9 mouse cellular contexts compared by ENCODE assay signal in the genomic region with DNA sequence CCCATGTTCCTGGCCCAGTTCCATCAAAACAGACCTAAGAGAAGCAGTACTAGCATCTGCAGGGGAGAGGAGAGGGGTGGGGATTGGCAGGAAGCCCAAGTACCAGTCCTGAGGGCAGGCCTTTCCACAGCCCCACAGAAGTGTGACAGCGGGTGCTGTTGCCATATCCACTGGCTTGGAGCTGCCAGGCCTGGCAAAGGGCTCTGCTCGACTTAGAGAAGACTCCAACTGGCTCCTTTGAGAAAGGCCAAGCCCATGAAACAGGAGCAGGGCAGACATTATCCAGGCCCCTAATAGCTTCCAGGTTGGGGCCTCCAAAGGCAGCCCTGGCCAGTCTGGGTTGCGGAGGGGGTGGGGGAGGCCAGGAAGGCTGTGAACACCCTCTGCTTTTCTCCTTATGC. TPM values are rescaled to one million over a fixed set of nuclear protein-coding genes. Genes with fewer than 3 reads are reported as not detected.
DNase-seq lines count a peak whose midpoint lies in the region; ATAC-seq and TF ChIP-seq lines count a peak whose summit lies in the region.
"Had no signal": no experiment of that assay in that cellular context is flagged by ENCODE, and none has a peak within 500 bp of the region (broad histone marks: within the 10 kb centered on the region; RNA-seq: fewer than 3 reads in every experiment).

No protein-coding gene starts in this region.

- no peak overlapping the region for H3K9ac ChIP-seq in midbrain, postnatal 0 days (replicated peaks; ENCODE audit: low read length, poor library complexity, severe bottlenecking)
- no peak overlapping the region for H3K9ac ChIP-seq in midbrain, embryonic 13.5 days (replicated peaks)
- no peak overlapping the region; the same call in 1 of the 2 replicates for H3K9ac ChIP-seq in heart, postnatal 0 days (replicated peaks; ENCODE audit: low read depth, low read length)
- H3K9ac ChIP-seq in stomach, embryonic 14.5 days (replicated peaks; ENCODE audit: low read depth, low read length) = no peak overlapping the region
- H3K9ac ChIP-seq: liver, embryonic 13.5 days had no signal

- H3K36me3 ChIP-seq in midbrain, postnatal 0 days (ENCODE audit: insufficient read depth, low read length) = no peaks in the 10 kb centered on the region
- H3K36me3 ChIP-seq in midbrain, embryonic 13.5 days = no peaks in the 10 kb centered on the region
- peaks cover 19% of the 10 kb centered on the region for H3K36me3 ChIP-seq in heart, postnatal 0 days (replicated peaks; ENCODE audit: control insufficient read depth, insufficient read depth, low read length)
- H3K36me3 ChIP-seq in stomach, embryonic 14.5 days (ENCODE audit: control insufficient read depth, insufficient read depth, low read length) = peaks cover 16% of the 10 kb centered on the region
- H3K36me3 ChIP-seq: liver, embryonic 13.5 days had no signal

- no peaks in the 10 kb centered on the region for H3K9me3 ChIP-seq in midbrain, postnatal 0 days (ENCODE audit: low read length)
- H3K9me3 ChIP-seq in midbrain, embryonic 13.5 days = no peaks in the 10 kb centered on the region
- H3K9me3 ChIP-seq in heart, postnatal 0 days (replicated peaks; ENCODE audit: control insufficient read depth, low read length) = no peaks in the 10 kb centered on the region
- H3K9me3 ChIP-seq in stomach, embryonic 14.5 days (ENCODE audit: control insufficient read depth, low read depth, low read length) = no peaks in the 10 kb centered on the region
- H3K9me3 ChIP-seq: liver, embryonic 13.5 days had no signal

- no peak overlapping the region for H3K4me2 ChIP-seq in midbrain, postnatal 0 days (ENCODE audit: low read depth, low read length, poor library complexity, severe bottlenecking)
- H3K4me2 ChIP-seq in midbrain, embryonic 13.5 days (replicated peaks) = no peak overlapping the region
- peak overlapping the region; percentile 21 for H3K4me2 ChIP-seq in heart, postnatal 0 days (ENCODE audit: low read depth, low read length)
- 0 out of 2 replicates have a peak overlapping the region, but pooled peaks have one; percentile 2 for H3K4me2 ChIP-seq in stomach, embryonic 14.5 days (replicated peaks; ENCODE audit: low read depth, low read length)
- H3K4me2 ChIP-seq: liver, embryonic 13.5 days had no signal

- H3K4me1 ChIP-seq in midbrain, postnatal 0 days (ENCODE audit: insufficient read depth, low read length) = peaks cover 8% of the 10 kb centered on the region
- peaks cover 32% of the 10 kb centered on the region for H3K4me1 ChIP-seq in midbrain, embryonic 13.5 days (replicated peaks)
- H3K4me1 ChIP-seq in heart, postnatal 0 days (ENCODE audit: control insufficient read depth, insufficient read depth) = peaks cover 28% of the 10 kb centered on the region
- peaks cover 45% of the 10 kb centered on the region for H3K4me1 ChIP-seq in stomach, embryonic 14.5 days (ENCODE audit: control insufficient read depth, insufficient read depth, low read length)
- no peaks in the 10 kb centered on the region; the same call in 1 of the 2 replicates for H3K4me1 ChIP-seq in cerebellum, adult 2 months (ENCODE audit: control insufficient read depth, insufficient read depth, low read length)

- peak; percentile 34 for DNase-seq in adrenal gland, postnatal 10 days
- DNase-seq in adrenal gland, adult 2 months = no peak
- DNase-seq in midbrain, postnatal 0 days (ENCODE audit: low spot score) = peak; percentile 77
- DNase-seq in heart, postnatal 0 days (ENCODE audit: low spot score) = peak; percentile 47
- DNase-seq in cerebellum, adult 18-20 months = no peak
- no peak for DNase-seq in cerebellum, adult 2 months
- DNase-seq: liver, embryonic 13.5 days had no signal

- WGBS in midbrain, postnatal 0 days = 45% methylated on average over 3 of the region's 3 CpGs
- WGBS in midbrain, embryonic 13.5 days = 74% methylated on average over 3 of the region's 3 CpGs
- 18% methylated on average over 3 of the region's 3 CpGs for WGBS in heart, postnatal 0 days
- 39% methylated on average over 3 of the region's 3 CpGs for WGBS in stomach, embryonic 14.5 days
- WGBS in cerebellum, adult 2 months = 27% methylated on average over 3 of the region's 3 CpGs

- TF ChIP-seq POLR2A in cerebellum, adult 2 months (IDR thresholded peaks at IDR 0.05; ENCODE audit: borderline replicate concordance, insufficient read depth, low read length) = no peak

- peaks cover 40% of the 10 kb centered on the region for H3K27me3 ChIP-seq in midbrain, postnatal 0 days (ENCODE audit: insufficient read depth, low read length)
- peaks cover 80% of the 10 kb centered on the region for H3K27me3 ChIP-seq in midbrain, embryonic 13.5 days
- no peaks in the 10 kb centered on the region for H3K27me3 ChIP-seq in heart, postnatal 0 days (ENCODE audit: control insufficient read depth, insufficient read depth, low read length)
- no peaks in the 10 kb centered on the region for H3K27me3 ChIP-seq in stomach, embryonic 14.5 days (ENCODE audit: control insufficient read depth, insufficient read depth, low read length)
- H3K27me3 ChIP-seq in cerebellum, adult 2 months (ENCODE audit: control insufficient read depth, insufficient read depth, low read length) = no peaks in the 10 kb centered on the region; the same call in 1 of the 2 replicates

- no peak for TF ChIP-seq CTCF in midbrain, postnatal 0 days (IDR thresholded peaks at IDR 0.05)
- TF ChIP-seq CTCF in heart, postnatal 0 days (IDR thresholded peaks at IDR 0.05; ENCODE audit: low read depth) = no peak
- TF ChIP-seq CTCF in cerebellum, adult 2 months (IDR thresholded peaks at IDR 0.05; ENCODE audit: borderline replicate concordance, insufficient read depth, low read depth, low read length) = no peak

- TF ChIP-seq EP300 in heart, postnatal 0 days (IDR thresholded peaks at IDR 0.05; ENCODE audit: low read depth) = no peak

- H3K4me3 ChIP-seq in midbrain, postnatal 0 days (ENCODE audit: low read depth, low read length) = no peak overlapping the region
- no peak overlapping the region for H3K4me3 ChIP-seq in midbrain, embryonic 13.5 days (replicated peaks)
- no peak overlapping the region for H3K4me3 ChIP-seq in heart, postnatal 0 days (ENCODE audit: low read depth, low read length)
- H3K4me3 ChIP-seq in stomach, embryonic 14.5 days (ENCODE audit: low read depth, low read length) = no peak overlapping the region
- no peak overlapping the region for H3K4me3 ChIP-seq in cerebellum, adult 2 months (replicated peaks; ENCODE audit: insufficient read depth, low read depth, low read length)
- H3K4me3 ChIP-seq: liver, embryonic 13.5 days had no signal

- no peak overlapping the region for H3K27ac ChIP-seq in midbrain, postnatal 0 days (ENCODE audit: low read depth, low read length)
- no peak overlapping the region for H3K27ac ChIP-seq in midbrain, embryonic 13.5 days
- peak overlapping the region; percentile 41; the same call in 1 of the 2 replicates for H3K27ac ChIP-seq in heart, postnatal 0 days (ENCODE audit: low read depth)
- H3K27ac ChIP-seq in stomach, embryonic 14.5 days (ENCODE audit: low read length) = no peak overlapping the region
- no peak overlapping the region for H3K27ac ChIP-seq in cerebellum, adult 2 months (ENCODE audit: insufficient read depth, low read length)
- H3K27ac ChIP-seq: liver, embryonic 13.5 days had no signal

- no peak for ATAC-seq in midbrain, postnatal 0 days (ENCODE audit: low FRiP score)
- no peak for ATAC-seq in midbrain, embryonic 13.5 days
- ATAC-seq in heart, postnatal 0 days (ENCODE audit: insufficient read depth, low read depth) = no peak
- ATAC-seq in stomach, embryonic 14.5 days (ENCODE audit: insufficient number of reproducible peaks, insufficient read depth, low FRiP score, low read depth) = peak; percentile 26

RNA-seq across cellular contexts. Expression of gene Ccdc102a, which starts 3.2 kb away (rescaled TPM):
- 10 to 100 TPM; 11.0 to 11.7 TPM for total RNA-seq in adrenal gland, postnatal 10 days (2021)
- total RNA-seq in adrenal gland, adult 2 months (2021) = 10 to 100 TPM in 1 of 2 experiments, 1 to 10 TPM in 1; 7.3 to 12.5 TPM
- 16.5 and 20.4 TPM in 2 replicates for polyA plus RNA-seq in adrenal gland, adult 2 months (2012; rRNA removed)
- total RNA-seq in midbrain, postnatal 0 days (2014; rRNA removed) = 5.4 and 6.1 TPM in 2 replicates
- polyA plus RNA-seq in midbrain, postnatal 0 days (2015; fragmentation: Nextera tagmentation; extraction: Ambion mirVana) = 3.6 and 3.7 TPM in 2 replicates
- polyA plus RNA-seq in midbrain, embryonic 13.5 days (2015; fragmentation: Nextera tagmentation; extraction: Ambion mirVana) = 4.0 and 6.0 TPM in 2 replicates
- 12.4 and 24.7 TPM in 2 replicates for total RNA-seq in heart, postnatal 0 days (2014; rRNA removed; ENCODE audit: low replicate concordance)
- polyA plus RNA-seq in heart, postnatal 0 days (2015; fragmentation: Nextera tagmentation; extraction: Ambion mirVana) = 10.1 and 10.6 TPM in 2 replicates
- polyA plus RNA-seq in stomach, embryonic 14.5 days (2014; fragmentation: Nextera tagmentation; extraction: Ambion mirVana) = 29.9 and 32.3 TPM in 2 replicates
- 3.0 and 3.2 TPM in 2 replicates for polyA plus RNA-seq in cerebellum, adult 2 months (2012; rRNA removed)

RNA-seq across cellular contexts. Expression of gene Adgrg5, which starts 8.8 kb away (rescaled TPM):
- under 1 TPM; 0.27 to 0.82 TPM for total RNA-seq in adrenal gland, postnatal 10 days (2021)
- total RNA-seq in adrenal gland, adult 2 months (2021) = 1 to 10 TPM; 1.1 to 1.3 TPM
- polyA plus RNA-seq in adrenal gland, adult 2 months (2012; rRNA removed) = 1.8 and 2.0 TPM in 2 replicates
- not detected in 2 replicates for total RNA-seq in midbrain, postnatal 0 days (2014; rRNA removed)
- 0.17 and 0.21 TPM in 2 replicates for polyA plus RNA-seq in midbrain, postnatal 0 days (2015; fragmentation: Nextera tagmentation; extraction: Ambion mirVana)
- polyA plus RNA-seq in midbrain, embryonic 13.5 days (2015; fragmentation: Nextera tagmentation; extraction: Ambion mirVana) = 0.08 and 0.13 TPM in 2 replicates
- total RNA-seq in heart, postnatal 0 days (2014; rRNA removed; ENCODE audit: low replicate concordance) = 0.12 TPM in 1 of 2 replicates, not detected in the other
- 0.08 and 0.15 TPM in 2 replicates for polyA plus RNA-seq in heart, postnatal 0 days (2015; fragmentation: Nextera tagmentation; extraction: Ambion mirVana)
- polyA plus RNA-seq in stomach, embryonic 14.5 days (2014; fragmentation: Nextera tagmentation; extraction: Ambion mirVana) = 0.25 and 0.36 TPM in 2 replicates
- 0.06 and 0.08 TPM in 2 replicates for polyA plus RNA-seq in cerebellum, adult 2 months (2012; rRNA removed)

RNA-seq across cellular contexts. Expression of gene Dok4, which starts 38.6 kb away (rescaled TPM):
- 10 to 100 TPM; 26.3 to 26.7 TPM for total RNA-seq in adrenal gland, postnatal 10 days (2021)
- 10 to 100 TPM in 1 of 2 experiments, 1 to 10 TPM in 1; 5.8 to 12.4 TPM for total RNA-seq in adrenal gland, adult 2 months (2021)
- polyA plus RNA-seq in adrenal gland, adult 2 months (2012; rRNA removed) = 13.0 and 18.2 TPM in 2 replicates
- total RNA-seq in midbrain, postnatal 0 days (2014; rRNA removed) = 154 and 155 TPM in 2 replicates
- polyA plus RNA-seq in midbrain, postnatal 0 days (2015; fragmentation: Nextera tagmentation; extraction: Ambion mirVana) = 95.0 and 104 TPM in 2 replicates
- polyA plus RNA-seq in midbrain, embryonic 13.5 days (2015; fragmentation: Nextera tagmentation; extraction: Ambion mirVana) = 51.2 and 54.5 TPM in 2 replicates
- total RNA-seq in heart, postnatal 0 days (2014; rRNA removed; ENCODE audit: low replicate concordance) = 43.4 and 59.1 TPM in 2 replicates
- 27.7 and 28.7 TPM in 2 replicates for polyA plus RNA-seq in heart, postnatal 0 days (2015; fragmentation: Nextera tagmentation; extraction: Ambion mirVana)
- polyA plus RNA-seq in stomach, embryonic 14.5 days (2014; fragmentation: Nextera tagmentation; extraction: Ambion mirVana) = 17.2 and 19.9 TPM in 2 replicates
- 12.1 and 12.5 TPM in 2 replicates for polyA plus RNA-seq in cerebellum, adult 2 months (2012; rRNA removed)

RNA-seq across cellular contexts. Expression of gene Polr2c, which starts 57.5 kb away (rescaled TPM):
- total RNA-seq in adrenal gland, postnatal 10 days (2021) = 10 to 100 TPM; 56.7 to 64.3 TPM
- 10 to 100 TPM; 54.5 to 68.0 TPM for total RNA-seq in adrenal gland, adult 2 months (2021)
- 52.0 and 66.6 TPM in 2 replicates for polyA plus RNA-seq in adrenal gland, adult 2 months (2012; rRNA removed)
- total RNA-seq in midbrain, postnatal 0 days (2014; rRNA removed) = 62.5 and 70.5 TPM in 2 replicates
- 93.3 and 101 TPM in 2 replicates for polyA plus RNA-seq in midbrain, postnatal 0 days (2015; fragmentation: Nextera tagmentation; extraction: Ambion mirVana)
- polyA plus RNA-seq in midbrain, embryonic 13.5 days (2015; fragmentation: Nextera tagmentation; extraction: Ambion mirVana) = 133 and 140 TPM in 2 replicates
- 96.3 and 112 TPM in 2 replicates for total RNA-seq in heart, postnatal 0 days (2014; rRNA removed; ENCODE audit: low replicate concordance)
- polyA plus RNA-seq in heart, postnatal 0 days (2015; fragmentation: Nextera tagmentation; extraction: Ambion mirVana) = 117 and 121 TPM in 2 replicates
- polyA plus RNA-seq in stomach, embryonic 14.5 days (2014; fragmentation: Nextera tagmentation; extraction: Ambion mirVana) = 150 and 159 TPM in 2 replicates
- 154 and 166 TPM in 2 replicates for polyA plus RNA-seq in cerebellum, adult 2 months (2012; rRNA removed)

RNA-seq across cellular contexts. Expression of gene Adgrg1, which starts 59.9 kb away (rescaled TPM):
- total RNA-seq in adrenal gland, postnatal 10 days (2021) = 10 to 100 TPM; 35.9 to 48.9 TPM
- 10 to 100 TPM; 17.3 to 24.3 TPM for total RNA-seq in adrenal gland, adult 2 months (2021)
- 40.2 and 56.5 TPM in 2 replicates for polyA plus RNA-seq in adrenal gland, adult 2 months (2012; rRNA removed)
- total RNA-seq in midbrain, postnatal 0 days (2014; rRNA removed) = 218 and 247 TPM in 2 replicates
- 114 and 125 TPM in 2 replicates for polyA plus RNA-seq in midbrain, postnatal 0 days (2015; fragmentation: Nextera tagmentation; extraction: Ambion mirVana)
- 189 and 212 TPM in 2 replicates for polyA plus RNA-seq in midbrain, embryonic 13.5 days (2015; fragmentation: Nextera tagmentation; extraction: Ambion mirVana)
- total RNA-seq in heart, postnatal 0 days (2014; rRNA removed; ENCODE audit: low replicate concordance) = 8.0 and 19.2 TPM in 2 replicates
- polyA plus RNA-seq in heart, postnatal 0 days (2015; fragmentation: Nextera tagmentation; extraction: Ambion mirVana) = 5.6 and 6.6 TPM in 2 replicates
- 43.8 and 50.9 TPM in 2 replicates for polyA plus RNA-seq in stomach, embryonic 14.5 days (2014; fragmentation: Nextera tagmentation; extraction: Ambion mirVana)
- polyA plus RNA-seq in cerebellum, adult 2 months (2012; rRNA removed) = 75.8 and 79.1 TPM in 2 replicates

Comparison
In these comparisons a context has a peak if more than half of its experiments do, and no peak if none do; other contexts are left out.
1. DNase-seq: peak in adrenal gland, postnatal 10 days (single experiment), midbrain, postnatal 0 days (single experiment) and heart, postnatal 0 days (single experiment); none in adrenal gland, adult 2 months (single experiment), cerebellum, adult 18-20 months (0 of 2) and cerebellum, adult 2 months (0 of 2).
2. H3K4me2 ChIP-seq: peak in heart, postnatal 0 days (single experiment) and stomach, embryonic 14.5 days (single experiment); none in midbrain, postnatal 0 days (single experiment) and midbrain, embryonic 13.5 days (single experiment).